10 mouse cellular contexts compared by ENCODE assay signal in the genomic region with DNA sequence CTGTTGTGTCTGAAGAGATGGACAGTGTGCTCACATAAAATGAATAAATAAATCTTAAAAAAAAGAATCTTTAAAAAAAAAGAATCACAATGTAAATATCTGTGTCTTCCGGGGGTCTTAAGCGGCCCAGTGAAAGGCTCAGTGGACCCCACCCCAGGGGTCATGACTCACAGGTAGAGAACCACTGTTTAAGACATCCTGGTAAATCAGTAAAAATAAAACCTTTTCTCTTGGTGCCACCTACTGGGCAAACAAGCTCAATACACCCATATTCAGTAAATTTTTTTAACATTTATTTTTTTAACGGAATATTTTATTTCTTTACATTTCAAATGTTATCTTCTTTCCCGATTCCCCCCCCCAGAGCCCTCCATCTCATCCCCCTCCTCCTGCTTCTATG. TPM values are rescaled to one million over a fixed set of nuclear protein-coding genes. Genes with fewer than 3 reads are reported as not detected.
DNase-seq lines count a peak whose midpoint lies in the region; ATAC-seq and TF ChIP-seq lines count a peak whose summit lies in the region.
"Had no signal": no experiment of that assay in that cellular context is flagged by ENCODE, and none has a peak within 500 bp of the region (broad histone marks: within the 10 kb centered on the region; RNA-seq: fewer than 3 reads in every experiment).

No protein-coding gene starts in this region.

- WGBS in thymus, adult 2 months, result 9% methylated on average over 4 of the region's 4 CpGs
- 17% methylated on average over 4 of the region's 4 CpGs for WGBS in stomach, postnatal 0 days

- TF ChIP-seq POLR2A in thymus, adult 2 months (IDR thresholded peaks at IDR 0.05; ENCODE audit: control insufficient read depth, extremely low read depth, insufficient read depth, low read length, poor library complexity), result no peak

- H3K27ac ChIP-seq in thymus, adult 2 months (ENCODE audit: control insufficient read depth, insufficient read depth, low read length), result no peak overlapping the region
- no peak overlapping the region for H3K27ac ChIP-seq in stomach, postnatal 0 days (replicated peaks)
- H3K27ac ChIP-seq: lung, embryonic 15.5 days had no signal

- DNase-seq in embryo, embryonic 10.5 days (ENCODE audit: low spot score), result peak; percentile 18
- no peak for DNase-seq in embryo, embryonic 9.5 days (ENCODE audit: extremely low spot score)
- DNase-seq in kidney, postnatal 36 days, result peak; percentile 2 to 7
- no peak for DNase-seq in kidney, adult 11 months
- peak; percentile 1 for DNase-seq in thymus, adult 2 months
- no peak for DNase-seq in thymus, adult 18-20 months
- DNase-seq in stomach, postnatal 0 days (ENCODE audit: low spot score), result no peak
- DNase-seq in urinary bladder, postnatal 36 days (ENCODE audit: low spot score in 2 of 2), result no peak
- DNase-seq: gastrocnemius, postnatal 36 days had no signal

- no peaks in the 10 kb centered on the region for H3K4me1 ChIP-seq in thymus, adult 2 months (replicated peaks; ENCODE audit: control insufficient read depth, insufficient read depth, low read length)
- H3K4me1 ChIP-seq in stomach, postnatal 0 days (replicated peaks; ENCODE audit: control insufficient read depth, insufficient read depth), result no peaks in the 10 kb centered on the region
- H3K4me1 ChIP-seq: lung, embryonic 15.5 days had no signal

- H3K9me3 ChIP-seq in stomach, postnatal 0 days (ENCODE audit: control insufficient read depth, low read length), result no peaks in the 10 kb centered on the region
- H3K9me3 ChIP-seq: lung, embryonic 15.5 days had no signal

- no peak overlapping the region for H3K9ac ChIP-seq in stomach, postnatal 0 days (ENCODE audit: low read length)
- H3K9ac ChIP-seq: lung, embryonic 15.5 days had no signal

- no peak for ATAC-seq in stomach, postnatal 0 days (ENCODE audit: low FRiP score, low TSS enrichment)

- no peak for TF ChIP-seq EP300 in stomach, postnatal 0 days (optimal IDR thresholded peaks at IDR 0.05)

- H3K4me2 ChIP-seq in stomach, postnatal 0 days (replicated peaks; ENCODE audit: low read depth), result no peak overlapping the region
- H3K4me2 ChIP-seq: lung, embryonic 15.5 days had no signal

- no peaks in the 10 kb centered on the region for H3K36me3 ChIP-seq in thymus, adult 2 months (ENCODE audit: control insufficient read depth, insufficient read depth, low read length)
- no peaks in the 10 kb centered on the region for H3K36me3 ChIP-seq in stomach, postnatal 0 days (ENCODE audit: control insufficient read depth, insufficient read depth, low read length)
- H3K36me3 ChIP-seq: lung, embryonic 15.5 days had no signal

- no peaks in the 10 kb centered on the region for H3K27me3 ChIP-seq in thymus, adult 2 months (ENCODE audit: control insufficient read depth, insufficient read depth, low read length)
- no peaks in the 10 kb centered on the region for H3K27me3 ChIP-seq in stomach, postnatal 0 days (ENCODE audit: control insufficient read depth, insufficient read depth, low read length)
- H3K27me3 ChIP-seq: lung, embryonic 15.5 days had no signal

- TF ChIP-seq CTCF in thymus, adult 2 months (IDR thresholded peaks at IDR 0.05; ENCODE audit: borderline replicate concordance, control insufficient read depth, extremely low read depth, insufficient read depth, low read length, poor library complexity), result no peak
- peak; percentile 59 for TF ChIP-seq CTCF in stomach, postnatal 0 days (IDR thresholded peaks at IDR 0.05; ENCODE audit: low read depth)

- no peak overlapping the region for H3K4me3 ChIP-seq in thymus, adult 2 months (ENCODE audit: control insufficient read depth, insufficient read depth, low read length)
- H3K4me3 ChIP-seq in stomach, postnatal 0 days (ENCODE audit: low read depth, low read length), result no peak overlapping the region
- H3K4me3 ChIP-seq: lung, embryonic 15.5 days had no signal

RNA-seq across cellular contexts. Expression of a gene that starts 29.3 kb away (rescaled TPM):
- polyA plus RNA-seq in thymus, adult 2 months (2012; rRNA removed), result 127 and 131 TPM in 2 replicates
- 17.5 and 17.9 TPM in 2 replicates for polyA plus RNA-seq in stomach, postnatal 0 days (2015; fragmentation: Nextera tagmentation; extraction: Ambion mirVana)

RNA-seq across cellular contexts. Expression of a gene that starts 29.5 kb away (rescaled TPM):
- polyA plus RNA-seq in thymus, adult 2 months (2012; rRNA removed), result 117 and 150 TPM in 2 replicates
- 316 and 334 TPM in 2 replicates for polyA plus RNA-seq in stomach, postnatal 0 days (2015; fragmentation: Nextera tagmentation; extraction: Ambion mirVana)

RNA-seq across cellular contexts. Expression of a gene that starts 38.4 kb away (rescaled TPM):
- 0.45 TPM in 1 of 2 replicates, not detected in the other for polyA plus RNA-seq in thymus, adult 2 months (2012; rRNA removed)
- polyA plus RNA-seq in stomach, postnatal 0 days (2015; fragmentation: Nextera tagmentation; extraction: Ambion mirVana), result 1.8 and 2.5 TPM in 2 replicates

Comparison
In these comparisons a context has a peak if more than half of its experiments do, and no peak if none do; other contexts are left out.
1. DNase-seq: peak in embryo, embryonic 10.5 days (single experiment), kidney, postnatal 36 days (2 of 2) and thymus, adult 2 months (single experiment); none in embryo, embryonic 9.5 days (single experiment), kidney, adult 11 months (single experiment), thymus, adult 18-20 months (0 of 2), stomach, postnatal 0 days (single experiment) and urinary bladder, postnatal 36 days (0 of 2).